Mouse (Mus musculus) MN1 (cell line): ENCODE measurements around the gene Sh3bp4.

ENCODE experiments used
- DNase-seq: peaks from one replicate; pipeline ENCODE4 v3.0.0-alpha.2; 2016; ENCODE audit warnings: low spot score

Gene Sh3bp4

GRCm38 (mm10) chr1:89071371-89072142 is 1.3 kb downstream of the Sh3bp4 start:
- no peak for DNase-seq

DNA sequence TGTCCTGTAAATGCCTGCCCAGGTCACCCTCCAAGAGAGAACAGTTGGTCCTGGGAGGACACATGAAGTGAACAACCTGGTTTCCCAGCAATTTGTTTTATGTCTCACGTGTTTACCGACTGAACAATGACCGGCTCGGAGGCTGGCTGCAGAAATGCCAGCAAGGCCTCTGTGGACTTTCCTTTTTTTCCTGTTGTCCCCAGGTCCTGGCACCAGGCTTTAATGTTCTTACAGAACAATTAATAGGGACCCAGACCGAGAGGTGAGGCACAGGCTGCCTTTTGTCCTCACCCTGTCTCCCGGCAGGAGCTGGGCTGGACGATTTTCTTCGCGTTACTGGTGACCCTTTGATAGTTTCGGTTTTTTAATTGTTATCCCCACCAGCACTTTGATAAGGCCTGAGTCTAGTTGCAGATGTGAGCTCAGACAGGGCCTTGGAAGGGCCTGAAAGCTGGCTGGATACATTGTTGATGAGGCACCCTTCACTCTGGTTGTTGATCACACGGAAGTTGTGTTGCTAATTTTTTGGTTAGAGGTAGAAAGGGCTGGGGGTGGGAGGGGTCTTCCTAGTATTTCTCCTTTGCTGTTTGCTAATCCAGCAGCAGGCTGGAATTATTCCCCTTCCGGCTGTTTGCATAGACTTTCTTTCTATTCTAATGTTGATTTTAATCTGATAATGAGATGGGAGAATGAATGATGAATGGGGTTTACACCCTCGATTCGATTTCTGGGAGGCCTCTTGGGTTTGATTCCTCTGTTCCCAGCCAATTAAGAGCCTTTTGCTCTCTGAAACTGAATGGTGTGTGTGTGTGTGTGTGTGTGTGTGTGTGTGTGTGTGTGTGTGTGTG is 2.2 kb downstream of the Sh3bp4 start:
- DNase-seq: no peak

DNA sequence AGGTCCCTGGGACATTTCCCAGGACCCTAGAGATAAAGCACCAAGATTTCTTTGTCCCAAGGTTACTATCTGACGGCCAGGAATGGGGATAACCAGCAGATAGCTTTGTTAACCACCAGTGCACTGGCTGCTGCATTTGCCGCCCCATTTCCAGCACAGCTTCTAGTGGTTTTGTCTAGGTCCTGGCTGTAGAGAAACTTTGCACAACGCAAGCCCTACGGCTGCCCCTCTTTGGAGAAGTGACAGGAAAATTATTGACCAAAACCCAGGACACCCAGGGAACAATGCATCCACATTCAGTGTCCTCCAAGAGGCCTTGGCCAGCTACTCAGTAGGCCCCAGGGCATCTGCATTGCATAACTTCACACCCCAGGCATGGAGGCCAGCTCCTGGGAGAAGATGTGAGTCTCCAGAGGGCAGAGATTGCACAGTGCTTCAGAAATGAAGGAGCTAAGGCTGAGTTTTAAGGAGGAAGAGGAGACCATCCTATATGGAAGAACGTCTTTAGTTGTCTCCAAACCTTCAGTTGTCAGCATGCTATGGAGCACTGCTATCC is 3.2 kb downstream of the Sh3bp4 start:
- DNase-seq: no peak

DNA sequence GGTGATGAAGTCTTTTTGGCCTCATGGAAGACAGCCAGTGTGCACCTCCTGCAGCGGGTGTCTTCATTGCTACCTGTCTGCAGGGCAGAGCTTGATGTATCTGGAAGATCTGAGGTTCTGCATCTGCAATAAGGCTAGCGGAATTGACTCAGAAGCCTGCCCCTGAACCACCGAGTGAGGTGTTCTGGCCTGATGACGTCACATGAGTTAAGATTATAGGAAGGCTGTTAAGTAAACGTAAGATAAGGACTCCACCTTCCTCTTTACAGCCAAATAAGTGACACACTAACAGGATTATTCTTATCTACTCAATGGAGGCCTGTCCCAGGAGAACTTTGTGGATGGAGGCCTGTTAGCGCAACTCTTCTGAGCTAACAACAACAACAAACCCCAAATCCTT is 4.5 kb downstream of the Sh3bp4 start:
- no peak for DNase-seq

- no peak for DNase-seq
These were observed 4.9 kb downstream of the Sh3bp4 start for GRCm38 (mm10) chr1:89075120-89075519.

DNA sequence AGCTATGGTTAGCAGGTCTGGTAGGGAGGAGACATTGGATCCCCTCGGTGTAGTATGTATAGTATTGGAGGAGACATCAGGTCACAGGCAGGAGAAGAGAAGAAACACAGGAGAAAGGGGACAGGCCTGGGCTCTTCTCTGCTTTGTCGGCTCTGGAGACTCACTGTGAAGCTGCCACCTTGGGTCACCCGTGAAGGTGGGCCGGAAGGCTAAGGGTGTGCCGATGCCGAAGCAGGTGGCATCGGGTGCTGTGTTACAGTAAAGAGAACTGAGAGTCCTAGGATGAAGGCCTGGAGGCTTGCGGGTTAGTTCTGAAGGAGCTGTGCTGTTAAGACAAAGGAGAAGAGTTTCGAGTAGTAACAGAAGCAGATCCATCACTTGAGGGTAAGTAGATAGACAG is 6.6 kb downstream of the Sh3bp4 start:
- no peak for DNase-seq

DNA sequence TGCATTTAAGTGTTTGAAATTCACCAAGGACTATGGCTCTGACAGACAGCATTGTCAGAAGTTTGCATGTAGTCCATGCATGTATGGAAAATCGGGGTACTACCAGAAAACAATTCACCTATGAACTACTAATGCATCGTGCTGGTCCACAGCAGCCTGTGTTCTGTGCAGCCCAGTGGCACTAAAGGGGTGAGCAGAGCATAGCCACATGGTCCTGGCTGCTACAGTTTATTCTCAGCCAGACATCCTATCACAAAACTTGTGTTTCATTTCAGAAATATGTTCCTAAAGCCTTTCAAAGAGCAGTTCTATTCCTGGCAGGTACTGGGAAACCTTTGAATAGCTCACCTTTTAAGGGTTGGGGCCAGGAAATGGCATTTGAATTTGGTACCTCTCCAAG is 8.0 kb downstream of the Sh3bp4 start:
- no peak for DNase-seq

DNA sequence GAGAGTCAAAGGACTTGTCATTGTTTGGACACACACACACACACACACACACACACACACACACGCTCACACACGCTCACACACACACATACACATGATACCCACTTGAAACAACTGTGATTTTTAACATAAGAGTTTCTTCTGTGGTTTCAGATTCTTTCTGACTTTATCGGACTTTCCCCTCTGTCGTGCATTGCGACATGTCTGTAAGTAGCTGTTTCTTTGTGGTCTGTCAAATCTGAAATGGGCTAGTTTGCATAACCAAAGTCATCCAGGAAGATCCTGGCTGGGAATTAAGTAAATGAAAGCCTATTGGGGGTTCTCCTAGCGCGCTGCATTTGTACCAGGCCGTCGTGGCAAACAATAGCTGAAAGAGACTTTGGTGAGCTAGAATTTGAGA is 8.5 kb downstream of the Sh3bp4 start:
- DNase-seq: no peak

- DNase-seq: no peak
These were observed 9.0 kb downstream of the Sh3bp4 start for GRCm38 (mm10) chr1:89079239-89079638.

GRCm38 (mm10) chr1:89080371-89080770 is 10.2 kb downstream of the Sh3bp4 start:
- DNase-seq: no peak

GRCm38 (mm10) chr1:89080795-89081194 is 10.6 kb downstream of the Sh3bp4 start:
- no peak for DNase-seq

GRCm38 (mm10) chr1:89081371-89081770 is 11.2 kb downstream of the Sh3bp4 start:
- DNase-seq: no peak

DNA sequence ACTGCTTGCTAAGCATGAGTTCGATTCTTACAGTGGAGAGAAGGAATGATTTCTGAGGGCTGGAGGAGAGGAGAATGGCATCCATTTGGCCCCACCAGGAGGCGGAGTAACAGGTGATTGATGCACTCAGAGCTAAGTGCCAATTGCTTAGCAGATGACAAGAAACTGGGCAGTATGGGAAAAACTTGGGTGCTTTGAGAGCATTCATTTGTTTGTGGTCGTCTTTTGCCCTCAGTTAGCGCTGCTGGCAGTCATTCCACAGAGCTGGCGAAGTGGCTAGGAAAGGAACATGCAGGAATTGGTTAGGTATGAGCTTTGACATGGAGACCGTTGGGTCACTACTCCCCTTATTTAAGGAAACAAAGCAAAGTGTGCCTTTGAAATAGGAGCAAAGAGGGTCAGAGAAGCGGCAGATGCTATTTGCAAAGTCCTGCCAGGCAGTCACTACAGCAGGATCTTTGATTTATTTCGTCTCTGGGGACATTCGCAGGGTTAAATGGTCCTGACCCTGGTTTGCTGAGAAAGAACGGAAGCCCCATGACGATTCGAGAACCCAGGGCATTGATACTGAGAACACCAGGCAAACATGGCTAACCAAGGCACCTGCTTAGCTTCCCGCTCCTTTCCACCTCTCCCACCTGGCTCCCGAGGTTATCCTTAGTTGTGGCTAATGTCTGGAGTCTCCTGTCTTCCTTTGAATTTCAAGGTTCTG is 12.1 kb downstream of the Sh3bp4 start:
- no peak for DNase-seq

DNA sequence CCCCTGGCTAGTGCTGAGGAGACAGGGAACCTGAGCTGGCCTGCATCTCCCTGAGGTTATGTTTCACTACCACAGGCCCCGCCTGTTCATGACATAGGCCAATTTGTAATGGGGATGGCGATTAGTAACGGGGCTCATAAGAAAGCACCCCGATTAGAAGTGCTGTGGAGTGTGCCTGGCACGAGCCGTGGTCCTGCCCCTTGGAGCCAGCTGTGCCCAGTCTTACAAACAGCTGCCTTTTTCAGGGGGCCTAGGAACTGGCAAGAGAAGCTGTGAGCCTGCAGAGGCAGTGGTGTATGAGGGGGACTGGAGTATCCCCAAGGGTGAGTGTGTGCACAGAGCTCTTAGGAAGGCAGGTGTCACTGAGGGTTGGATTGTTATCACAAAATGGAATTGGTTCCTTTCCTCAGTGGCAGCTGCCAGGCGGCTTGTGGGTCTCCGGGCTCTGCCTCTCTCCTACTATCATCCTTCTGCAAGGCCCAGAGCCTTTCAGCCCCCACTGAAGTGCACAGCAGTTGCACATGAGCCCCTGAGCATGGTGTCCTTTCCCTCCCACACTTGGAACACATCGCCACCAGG is 16.4 kb downstream of the Sh3bp4 start:
- no peak for DNase-seq

DNA sequence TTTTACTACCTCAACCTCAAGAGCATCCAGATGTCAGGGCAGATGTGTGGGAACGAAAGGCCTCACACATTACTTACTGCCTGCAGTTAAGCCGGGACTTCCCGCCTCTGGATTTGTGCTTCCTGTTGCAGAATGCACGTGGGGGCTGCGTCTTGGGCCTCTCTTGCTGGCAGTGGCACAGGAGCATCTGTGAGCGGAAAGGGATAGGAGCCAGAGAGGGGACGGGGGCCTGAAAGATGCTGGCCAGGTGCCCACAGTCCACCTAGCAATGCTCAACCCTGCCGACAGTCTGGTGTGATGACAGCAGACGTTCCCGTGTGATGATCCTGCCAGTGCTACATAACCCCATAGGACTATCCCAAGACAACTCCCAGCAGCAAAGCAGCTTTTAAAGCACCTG is 17.9 kb downstream of the Sh3bp4 start:
- DNase-seq: no peak

DNA sequence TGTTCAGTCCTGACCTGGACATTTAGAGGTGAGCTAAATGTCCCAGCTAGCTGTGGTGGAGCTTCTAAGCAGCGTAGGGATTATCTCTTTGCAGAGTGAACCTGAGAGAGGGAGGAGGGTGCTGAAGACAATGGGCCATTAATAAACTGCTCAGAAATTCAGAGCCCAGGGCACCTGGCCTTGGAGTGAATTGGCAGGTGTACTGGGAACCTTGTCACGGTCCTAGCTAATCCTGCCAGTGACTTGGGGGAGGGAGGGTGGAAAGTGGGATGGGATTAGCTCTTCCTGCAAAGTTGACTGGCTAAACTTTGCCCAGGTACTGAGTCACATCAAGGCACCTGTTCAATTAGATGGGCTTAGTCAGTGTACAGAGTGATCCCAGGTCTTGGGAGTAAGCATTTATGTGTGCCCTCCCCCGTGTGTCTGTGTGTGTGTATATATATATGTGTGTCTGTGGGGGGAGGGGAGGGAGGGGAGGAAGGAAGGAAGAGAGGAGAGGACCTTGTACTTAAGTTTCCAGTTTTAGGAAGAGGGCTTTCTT is 18.6 kb downstream of the Sh3bp4 start:
- DNase-seq: no peak

DNA sequence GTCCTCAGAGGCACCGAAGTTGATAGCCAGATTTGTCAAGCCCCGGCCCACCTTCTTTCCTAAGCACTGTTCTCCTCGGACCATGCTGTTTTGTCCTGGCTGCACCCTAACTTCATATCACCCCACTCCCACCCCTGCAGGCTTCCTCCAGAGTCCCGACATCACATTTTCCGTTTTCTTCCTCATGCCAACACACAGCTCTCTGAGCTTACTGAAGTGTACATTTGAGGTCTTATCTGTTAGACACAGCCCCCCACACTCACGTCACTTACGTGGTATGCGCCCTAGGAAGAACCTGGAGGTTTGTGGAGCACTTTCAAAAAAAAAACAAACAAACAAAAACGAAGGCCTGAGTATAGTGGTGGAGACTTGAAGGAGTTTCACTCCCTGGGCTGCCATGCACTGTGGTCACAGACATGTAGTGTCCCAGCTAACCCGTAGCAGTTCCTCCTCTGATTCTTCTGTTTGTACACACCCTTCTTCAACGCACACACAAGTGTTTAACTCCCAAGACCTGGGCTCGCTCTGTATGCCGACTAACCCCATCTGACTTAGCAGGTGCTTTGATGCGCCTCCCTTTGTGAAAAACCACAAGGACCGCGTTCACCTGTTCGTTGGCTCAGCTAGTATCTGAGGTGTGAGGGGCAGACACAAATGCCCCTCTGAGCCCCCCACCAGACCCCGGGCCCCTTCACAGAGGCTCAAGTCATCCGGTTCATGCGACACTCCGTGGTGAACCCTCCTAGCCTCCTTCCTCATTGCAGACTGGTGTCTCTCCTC is 19.8 kb downstream of the Sh3bp4 start:
- no peak for DNase-seq

- DNase-seq: no peak
These were observed 20.5 kb downstream of the Sh3bp4 start for GRCm38 (mm10) chr1:89090676-89091075.

- DNase-seq: no peak
These were observed 21.8 kb downstream of the Sh3bp4 start for GRCm38 (mm10) chr1:89092019-89092418.

GRCm38 (mm10) chr1:89092442-89092991 is 22.3 kb downstream of the Sh3bp4 start:
- no peak for DNase-seq

- DNase-seq: no peak
These were observed 23.5 kb downstream of the Sh3bp4 start for GRCm38 (mm10) chr1:89093696-89094095.
